Mouse (Mus musculus) heart, postnatal 25 days (tissue): ENCODE data around the gene Cmtm2a. TPM values are rescaled to one million over a fixed set of nuclear protein-coding genes. Genes with fewer than 3 reads are reported as not detected.
A peak's percentile ranks its signal among the peaks of the same experiment; 100 is the strongest.
"Not testable (repeated sequence)": the region's sequence is repeated elsewhere in the genome, so short reads cannot be mapped to it uniquely, and the experiment has no call there.

Source experiments
- DNase-seq: peaks from one replicate; pipeline ENCODE4 v3.0.0; 2022; ENCODE audit warnings: low spot score
- intact Hi-C: fragments of 180-260 bp; cut with DNase I; formaldehyde crosslinking; loops from one replicate; pipeline ENCODE4 v1.15.1; 2025
- total RNA-seq, 2 experiments: library from RNA; stranded (reverse); gene quantifications; 2 replicates each; pipeline ENCODE4 v1.2.3; 2021

Cmtm2a gene
- total RNA-seq, 2 experiments from 2014 or later, result not detected

- DNase-seq, result no peak
- intact Hi-C loops, result no loop called here
Observed at GRCm38 (mm10) chr8:104304962-104305361, 12.0 kb upstream of the Cmtm2a start.

- DNase-seq, intact Hi-C loops: not testable (repeated sequence)
Observed at GRCm38 (mm10) chr8:104302536-104302935, 9.6 kb upstream of the Cmtm2a start.

- DNase-seq, intact Hi-C loops: not testable (repeated sequence)
Observed at GRCm38 (mm10) chr8:104301577-104301976, 8.6 kb upstream of the Cmtm2a start.

- DNase-seq, result no peak
- intact Hi-C loops, result no loop called here
Observed at GRCm38 (mm10) chr8:104294396-104294795, 1.4 kb upstream of the Cmtm2a start.

- intact Hi-C loops, result no loop called here
- DNase-seq, result no peak
Observed at GRCm38 (mm10) chr8:104268937-104269440, 24.0 kb downstream of the Cmtm2a start.

GRCm38 (mm10) chr8:104268368-104268767 lies 24.6 kb downstream of the Cmtm2a start:
- no peak for DNase-seq
- intact Hi-C loops, result no loop called here

GRCm38 (mm10) chr8:104264271-104264935 lies 28.6 kb downstream of the Cmtm2a start:
- intact Hi-C loops, DNase-seq: not testable (repeated sequence)

- DNase-seq, intact Hi-C loops: not testable (repeated sequence)
Observed at GRCm38 (mm10) chr8:104261802-104262201, 31.2 kb downstream of the Cmtm2a start.

- intact Hi-C loops, result loop anchor here (10.0 kb wide), 2 partner anchors 182 to 312 kb away; no protein-coding TSS in a partner anchor
- DNase-seq, result no peak
Observed at GRCm38 (mm10) chr8:104253016-104253415, 40.0 kb downstream of the Cmtm2a start.

- intact Hi-C loops, result loop anchor here (2.0 to 10.0 kb wide), 3 partner anchors 91 to 313 kb away; no protein-coding TSS in a partner anchor
Observed at GRCm38 (mm10) chr8:104251461-104251860, 41.5 kb downstream of the Cmtm2a start.

GRCm38 (mm10) chr8:104250439-104251367 lies 42.3 kb downstream of the Cmtm2a start, which contains the start of gene Cklf:
TSS of gene Cklf (plus strand) at chr8:104250861.
- intact Hi-C loops, result loop anchor here (2.0 to 10.0 kb wide), 3 partner anchors 92 to 314 kb away; no protein-coding TSS in a partner anchor
- DNase-seq, result peak; percentile 73

More at GRCm38 (mm10) chr8:104251461-104251860, 41.5 kb downstream of the Cmtm2a start:
- no peak for DNase-seq

GRCm38 (mm10) chr8:104249442-104249996 lies 43.5 kb downstream of the Cmtm2a start:
- intact Hi-C loops, result no loop called here
- no peak for DNase-seq

- peak; percentile 53 for DNase-seq
- intact Hi-C loops, result no loop called here
Observed at GRCm38 (mm10) chr8:104248276-104248675, 44.7 kb downstream of the Cmtm2a start, which contains the start of gene Tk2. TSS of gene Tk2 (minus strand) at chr8:104248558.

- no peak for DNase-seq
- intact Hi-C loops, result no loop called here
Observed at GRCm38 (mm10) chr8:104247908-104248275, 45.1 kb downstream of the Cmtm2a start.

GRCm38 (mm10) chr8:104247054-104247907 lies 45.7 kb downstream of the Cmtm2a start:
- no peak for DNase-seq
- intact Hi-C loops, result no loop called here

GRCm38 (mm10) chr8:104246621-104247020 lies 46.4 kb downstream of the Cmtm2a start:
- intact Hi-C loops, result no loop called here
- no peak for DNase-seq

GRCm38 (mm10) chr8:104242038-104242644 lies 50.8 kb downstream of the Cmtm2a start:
- DNase-seq, result no peak
- intact Hi-C loops, result no loop called here

GRCm38 (mm10) chr8:104239418-104239861 lies 53.5 kb downstream of the Cmtm2a start:
- DNase-seq, result no peak
- intact Hi-C loops, result no loop called here

GRCm38 (mm10) chr8:104234573-104234972 lies 58.4 kb downstream of the Cmtm2a start:
- intact Hi-C loops, result no loop called here
- no peak for DNase-seq
